Mouse (Mus musculus) left cerebral cortex, adult 9 months (tissue): Measurements from ENCODE around the gene Mrc2.
A peak's percentile ranks its signal among the peaks of the same experiment; 100 is the strongest.

Experiments used
- DNase-seq, 2 experiments: peaks; one replicate each; pipeline ENCODE4 v3.0.0; 2022; ENCODE audit warnings: low spot score in 2 of 2

Mrc2 gene

DNA sequence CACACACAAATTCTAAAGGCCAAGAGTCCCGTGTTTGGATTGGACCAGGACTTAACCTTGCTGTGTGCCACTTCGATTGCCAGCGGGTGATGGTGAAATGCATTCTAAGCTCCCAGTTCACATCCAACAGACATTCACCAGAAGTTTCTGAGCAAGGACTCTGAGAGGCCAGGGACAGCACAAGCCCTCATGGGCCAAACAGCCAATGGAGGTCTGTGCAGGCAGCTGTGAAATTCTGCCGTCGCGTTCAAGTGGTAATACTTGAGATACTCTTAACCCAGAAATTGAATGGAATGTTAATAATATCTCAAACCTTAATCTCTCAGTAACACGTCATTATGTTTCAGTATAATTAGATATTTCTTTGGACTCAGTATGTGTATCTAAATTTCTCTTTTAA is 17.8 kb downstream of the Mrc2 start:
- DNase-seq, result no peak

DNA sequence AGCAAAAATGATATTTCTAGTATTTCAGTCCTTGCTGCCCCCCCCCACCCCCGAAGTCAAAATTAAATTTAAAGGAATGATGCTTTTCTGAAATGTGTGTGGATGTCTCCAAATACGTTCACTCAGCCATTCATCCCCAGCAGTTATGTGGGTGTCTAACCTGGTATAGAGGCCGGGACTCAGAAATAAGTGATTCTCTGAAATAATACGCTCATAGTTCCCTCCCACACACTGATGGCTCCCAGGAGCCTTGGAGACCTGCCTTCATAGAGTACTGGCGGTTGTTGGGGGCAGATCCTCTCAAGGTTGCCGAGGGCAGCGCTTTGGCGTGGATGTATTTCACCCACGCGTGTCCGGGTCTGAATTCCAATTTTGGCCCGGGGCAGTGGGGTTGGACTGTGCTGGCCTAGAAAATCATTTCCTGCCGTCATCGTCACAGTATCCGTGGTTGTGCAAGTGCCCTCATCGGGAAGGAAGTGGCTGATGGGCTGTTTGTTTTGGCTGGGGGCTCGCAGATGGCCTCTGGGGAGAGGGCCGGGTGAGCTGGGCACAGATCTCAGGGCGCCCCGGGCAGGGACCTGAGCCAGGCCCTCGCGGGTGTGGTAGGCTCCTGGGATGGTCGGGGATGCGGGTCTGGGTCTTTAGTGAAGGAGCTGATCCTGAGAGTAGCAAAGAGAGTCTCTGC is 19.0 kb downstream of the Mrc2 start:
- peak in 1 of 2 experiments; percentile 34 for DNase-seq

DNA sequence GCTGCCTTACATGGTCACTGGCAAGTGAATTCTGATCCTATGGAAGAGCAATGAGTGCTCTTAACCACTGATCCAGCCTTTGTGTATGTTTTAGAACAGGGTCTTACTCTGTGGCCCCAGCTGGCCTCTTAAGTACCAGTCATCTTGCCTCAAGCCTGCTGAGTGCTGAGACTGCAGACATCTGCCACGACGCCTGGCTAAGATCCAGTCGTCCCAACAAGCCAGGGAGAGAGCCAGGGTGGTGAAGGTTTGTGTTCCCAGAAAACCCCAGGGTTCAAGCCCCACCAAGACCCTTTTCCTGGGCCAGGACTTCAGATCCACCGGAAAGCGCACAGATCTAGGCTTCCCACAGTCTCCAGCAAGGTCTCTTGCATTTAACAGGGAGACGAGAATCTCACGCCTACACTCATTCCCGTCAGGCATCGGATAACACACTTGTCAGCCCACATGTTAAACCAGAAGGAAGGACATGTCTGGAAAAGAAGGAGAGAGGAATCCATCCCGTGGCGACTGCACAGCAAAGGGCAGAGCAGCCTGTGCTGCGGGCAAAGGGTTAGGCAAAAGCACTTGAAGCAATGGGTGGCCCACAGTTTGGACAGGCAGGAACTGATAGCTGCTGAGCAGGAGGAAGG is 20.0 kb downstream of the Mrc2 start:
- DNase-seq, result peak in 1 of 2 experiments; percentile 25

DNA sequence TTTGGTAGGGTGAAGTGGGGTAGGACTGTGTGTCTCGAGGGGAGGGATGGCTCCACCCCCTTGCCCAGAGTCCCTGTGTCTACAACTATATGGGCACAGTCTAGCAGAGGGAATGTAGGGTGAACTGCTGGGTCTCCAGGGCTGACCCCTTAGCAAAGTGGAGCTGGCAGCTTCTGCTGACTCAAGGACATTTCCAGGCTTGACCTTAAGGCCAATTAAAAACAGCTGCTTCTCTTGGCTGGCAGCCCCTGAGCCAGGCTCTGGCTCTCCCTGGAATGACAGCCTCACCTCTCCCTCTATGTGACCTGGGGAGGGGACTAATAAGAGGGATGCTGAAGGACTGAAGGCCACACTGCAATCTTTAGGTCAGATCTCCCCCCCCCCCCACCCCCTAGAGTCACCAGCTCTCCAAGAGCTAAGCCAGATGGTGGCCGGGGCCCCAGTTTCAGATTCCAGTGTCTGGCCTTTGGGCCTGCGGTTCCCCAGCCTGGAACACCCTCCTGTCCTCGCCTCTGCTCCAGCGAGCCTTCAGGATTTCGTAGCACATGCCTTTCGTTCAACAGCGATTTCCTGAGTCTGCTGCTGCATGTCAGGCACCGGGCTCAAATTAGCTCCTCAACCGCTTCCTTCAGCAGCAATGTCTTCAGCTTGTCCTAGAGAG is 20.7 kb downstream of the Mrc2 start:
- DNase-seq, result peak in 1 of 2 experiments; percentile 29

DNA sequence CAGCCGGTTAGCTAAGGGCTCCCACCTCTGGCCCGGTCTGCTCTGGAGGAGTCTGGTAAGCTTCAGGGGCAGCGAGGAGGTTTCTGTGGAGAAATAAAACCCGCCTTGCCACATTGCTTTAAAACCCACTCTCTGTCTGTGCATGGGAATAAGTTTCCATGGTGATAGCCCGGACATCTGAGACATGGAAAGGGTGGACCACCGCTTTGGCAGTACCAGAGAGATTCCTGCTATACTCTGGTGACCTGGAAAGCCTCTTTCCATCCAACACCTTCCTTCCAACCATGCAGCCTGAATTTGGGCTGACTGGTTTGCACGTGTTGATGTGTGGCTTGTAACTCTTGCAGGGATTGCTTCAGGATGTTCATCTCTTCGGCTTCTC is 21.2 kb downstream of the Mrc2 start:
- DNase-seq, result no peak

DNA sequence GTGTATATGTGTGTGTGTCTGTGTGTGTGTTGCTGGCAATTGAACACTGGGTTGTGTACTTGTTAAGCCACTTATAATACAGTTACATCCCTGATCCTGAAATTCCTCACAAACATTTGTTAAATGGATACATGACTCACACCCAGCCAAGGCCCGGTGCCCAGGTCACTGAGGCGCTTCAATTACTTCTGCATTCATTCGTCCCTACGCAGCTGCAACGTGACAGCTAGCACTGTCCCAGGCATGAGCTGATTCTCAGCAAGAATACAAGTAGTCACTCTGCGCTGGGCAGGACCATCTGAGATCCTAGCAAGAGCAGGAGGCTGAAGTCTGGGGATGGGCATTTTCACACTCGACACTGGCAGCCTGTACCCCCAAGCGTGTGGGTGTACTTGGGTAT is 22.9 kb downstream of the Mrc2 start:
- no peak for DNase-seq

DNA sequence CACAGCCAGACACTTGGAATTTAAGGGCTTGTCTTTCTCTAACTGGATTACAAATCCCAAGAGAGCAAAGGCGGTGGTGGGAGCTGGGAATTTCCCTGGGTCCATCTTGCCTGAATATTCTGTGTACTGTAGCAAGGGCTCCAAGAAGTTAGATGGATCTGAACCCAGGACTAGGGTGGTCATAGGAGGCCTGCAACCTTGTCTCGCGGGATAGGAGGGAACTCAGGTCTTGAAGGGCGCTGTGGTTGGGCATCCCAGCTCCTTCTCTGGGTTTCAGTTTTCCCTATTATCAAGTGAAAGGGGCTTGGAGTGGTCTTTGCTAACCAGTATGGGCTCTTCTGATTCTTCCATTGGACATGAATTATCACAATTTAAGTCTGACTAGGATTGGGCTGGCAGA is 23.7 kb downstream of the Mrc2 start:
- DNase-seq, result no peak

DNA sequence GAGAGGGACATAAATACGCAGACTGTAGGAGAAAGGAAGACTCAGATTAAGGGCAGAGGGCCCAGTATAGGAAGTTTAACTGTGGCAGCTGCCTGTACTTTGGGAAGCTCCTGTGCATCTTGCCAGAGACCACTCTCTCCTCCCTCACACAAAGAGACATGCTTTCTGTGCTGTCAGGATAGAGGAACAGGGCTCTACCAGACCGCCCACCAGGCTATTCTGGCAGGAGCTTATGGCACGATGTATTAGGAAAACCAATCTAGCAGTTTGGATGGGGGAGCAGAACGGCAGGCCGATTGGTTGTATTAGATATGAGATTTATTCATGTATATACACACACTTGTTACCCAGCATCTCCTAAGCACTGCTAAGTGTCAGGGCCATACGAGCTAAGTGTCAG is 25.3 kb downstream of the Mrc2 start:
- DNase-seq, result no peak

DNA sequence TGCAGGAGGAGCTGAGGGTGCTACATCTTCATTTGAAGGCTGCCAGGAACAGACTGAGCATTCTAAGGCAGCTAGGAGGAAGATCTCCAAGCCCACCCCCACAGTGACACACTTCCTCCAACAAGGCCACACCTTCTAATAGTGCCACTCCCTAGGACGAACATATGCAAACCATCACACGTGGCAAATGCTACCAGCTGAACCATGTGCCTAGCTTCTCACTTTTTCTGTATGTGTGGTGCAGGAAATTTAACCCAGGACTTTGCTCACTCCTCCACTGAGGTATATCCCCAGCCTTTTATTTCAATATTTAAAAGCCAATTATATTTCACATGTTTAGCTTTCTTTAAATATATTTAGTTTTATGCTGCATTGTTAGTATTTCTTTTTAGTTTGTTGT is 28.6 kb downstream of the Mrc2 start:
- DNase-seq, result no peak

DNA sequence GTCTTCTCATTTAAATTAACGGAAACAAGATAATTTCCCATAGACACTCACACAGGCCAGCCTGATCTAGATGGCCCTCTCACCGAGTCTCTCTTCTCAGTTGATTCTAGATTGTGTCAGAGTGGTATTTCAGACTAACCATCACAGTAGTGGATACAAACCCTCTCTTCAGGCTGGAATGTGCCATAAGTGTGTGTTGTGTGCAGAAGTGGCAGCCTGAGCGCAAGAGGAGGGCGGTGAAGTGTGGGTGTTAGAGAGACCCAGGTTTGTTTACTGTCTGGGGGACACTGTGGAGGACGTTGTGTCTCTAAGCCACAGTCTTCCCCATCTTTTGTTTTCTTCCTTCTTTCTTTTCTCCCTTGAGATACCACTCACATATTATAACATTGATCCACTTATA is 31.1 kb downstream of the Mrc2 start:
- no peak for DNase-seq

DNA sequence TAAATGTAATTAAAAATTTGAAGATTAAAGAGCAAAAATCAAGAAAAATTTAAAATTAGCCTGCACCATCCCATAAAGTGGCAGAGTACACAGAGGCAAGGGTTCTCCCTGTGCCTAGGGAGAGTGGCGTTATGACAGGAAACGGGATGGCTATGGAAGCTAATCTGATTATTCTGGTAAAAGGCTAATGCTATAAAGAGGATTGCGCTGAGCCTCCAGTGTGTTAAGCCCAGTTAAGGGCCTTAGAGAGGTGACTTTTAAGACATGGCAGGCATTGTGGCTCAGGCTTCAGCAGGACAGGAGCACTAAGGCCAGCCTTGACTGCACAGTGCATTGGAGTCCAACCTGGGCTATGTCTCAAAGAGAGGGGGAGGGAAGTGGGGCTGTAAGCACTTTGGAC is 34.7 kb downstream of the Mrc2 start:
- DNase-seq, result no peak

DNA sequence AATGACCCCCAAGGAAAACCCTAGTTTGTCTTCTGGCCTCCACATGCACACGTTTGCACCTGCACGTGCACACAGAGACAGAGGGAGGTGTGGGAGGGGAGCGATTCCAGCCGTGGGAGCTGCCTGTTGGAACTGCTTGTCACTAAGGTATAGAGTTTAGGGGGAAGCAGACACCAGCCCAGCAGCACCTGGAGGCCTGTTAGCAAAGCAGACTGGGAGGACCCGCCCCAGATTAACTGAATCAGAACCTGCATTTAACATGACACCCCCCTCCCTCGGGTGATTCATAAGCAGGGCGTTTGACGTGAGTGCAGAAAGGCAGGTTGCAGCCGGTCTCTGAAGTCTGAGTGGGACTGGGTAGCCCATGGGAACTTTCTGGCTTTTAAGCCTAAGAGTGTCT is 37.5 kb downstream of the Mrc2 start:
- DNase-seq, result no peak

DNA sequence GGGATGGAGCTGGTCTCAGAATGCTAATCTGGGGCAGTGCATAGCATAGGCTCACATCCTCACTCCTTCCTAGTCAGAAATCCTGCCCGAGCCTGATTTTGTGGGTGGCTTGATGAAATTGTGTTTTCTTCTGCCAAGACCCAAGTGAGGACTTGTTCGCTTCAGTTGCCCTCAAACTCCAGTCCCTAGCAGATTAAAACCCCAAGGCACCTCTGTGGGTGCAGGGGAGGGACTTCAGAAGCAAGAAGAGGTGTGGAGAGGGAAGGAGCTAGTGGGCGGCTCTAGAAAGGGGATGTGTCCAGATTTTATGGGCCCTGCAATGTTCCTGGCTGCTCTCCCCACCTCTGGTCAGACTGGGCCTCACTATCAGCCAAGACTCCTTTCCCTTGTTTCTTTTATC is 38.7 kb downstream of the Mrc2 start:
- no peak for DNase-seq

DNA sequence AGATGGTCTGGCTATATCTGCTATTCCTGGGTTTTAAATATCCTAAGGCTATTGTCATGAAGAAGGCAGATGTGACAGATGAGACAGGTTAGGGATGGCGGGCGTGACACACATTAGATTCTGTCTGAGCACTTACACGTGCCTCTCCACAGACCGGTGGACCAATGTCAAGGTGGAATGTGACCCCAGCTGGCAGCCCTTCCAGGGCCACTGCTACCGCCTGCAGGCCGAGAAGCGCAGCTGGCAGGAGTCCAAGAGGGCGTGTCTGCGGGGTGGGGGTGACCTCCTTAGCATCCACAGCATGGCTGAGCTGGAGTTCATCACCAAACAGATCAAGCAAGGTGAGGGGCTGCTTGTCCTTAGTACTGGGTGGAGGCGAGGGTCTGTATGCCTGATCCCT is 39.3 kb downstream of the Mrc2 start:
- DNase-seq, result no peak

DNA sequence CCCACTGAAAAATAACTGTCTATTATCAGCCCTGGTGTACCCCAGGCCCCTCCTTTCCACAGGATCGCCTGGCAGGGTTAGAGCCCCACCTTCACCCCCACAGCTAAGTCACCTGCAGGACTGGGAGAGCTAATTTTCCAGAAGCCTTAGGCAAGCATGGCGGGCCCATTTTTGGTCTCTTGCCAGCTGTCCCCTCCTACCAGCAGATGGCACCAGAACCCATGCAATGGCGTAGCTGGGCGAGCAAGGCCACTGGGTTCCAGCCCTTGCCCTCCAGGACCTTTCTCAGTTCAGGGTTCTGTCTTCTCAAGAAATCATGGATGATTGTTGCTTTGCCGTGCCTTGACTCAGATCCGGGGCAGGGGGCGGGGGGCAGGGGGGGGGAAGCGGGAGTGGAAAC is 40.0 kb downstream of the Mrc2 start:
- DNase-seq, result peak in 1 of 2 experiments; percentile 71

DNA sequence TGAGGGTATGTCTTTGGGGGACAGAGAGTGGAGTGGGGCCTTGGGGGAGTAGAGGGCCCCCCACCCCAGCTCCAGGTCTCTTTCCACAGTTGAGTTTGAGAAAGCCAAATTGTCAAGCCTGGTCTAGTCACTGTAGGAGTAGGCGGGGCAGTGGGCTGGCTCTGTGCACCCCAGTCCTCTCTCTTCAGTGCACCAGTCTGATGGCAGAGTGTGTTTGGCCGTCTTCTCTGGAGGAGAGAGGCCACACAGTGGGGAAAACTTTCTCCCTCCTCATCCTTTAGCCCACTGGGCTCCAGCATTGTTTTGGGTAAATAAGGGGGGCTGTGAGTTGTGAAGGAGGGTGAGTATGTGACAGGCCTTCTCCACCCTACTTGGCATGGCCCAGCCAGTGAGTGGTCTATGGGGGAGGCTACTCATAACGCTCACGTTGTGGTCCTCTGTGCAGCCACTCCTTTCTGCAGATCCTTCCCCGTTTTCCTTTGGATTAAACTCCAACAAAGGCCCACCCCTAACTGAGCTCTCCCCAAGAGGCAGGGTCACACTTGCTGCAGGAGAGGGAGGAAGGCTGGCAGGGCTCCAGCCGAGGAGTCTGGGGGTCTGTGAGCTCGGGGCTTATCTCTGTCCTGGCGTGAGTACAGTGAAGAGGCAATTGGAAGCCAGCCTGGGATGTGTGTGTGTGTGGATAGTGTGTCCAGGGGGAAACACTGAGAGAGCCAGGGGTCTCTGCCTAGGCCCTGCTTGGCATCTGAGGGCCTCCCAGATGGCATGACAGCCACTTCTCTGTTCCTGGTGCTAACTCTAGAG is 41.6 kb downstream of the Mrc2 start:
- no peak for DNase-seq

DNA sequence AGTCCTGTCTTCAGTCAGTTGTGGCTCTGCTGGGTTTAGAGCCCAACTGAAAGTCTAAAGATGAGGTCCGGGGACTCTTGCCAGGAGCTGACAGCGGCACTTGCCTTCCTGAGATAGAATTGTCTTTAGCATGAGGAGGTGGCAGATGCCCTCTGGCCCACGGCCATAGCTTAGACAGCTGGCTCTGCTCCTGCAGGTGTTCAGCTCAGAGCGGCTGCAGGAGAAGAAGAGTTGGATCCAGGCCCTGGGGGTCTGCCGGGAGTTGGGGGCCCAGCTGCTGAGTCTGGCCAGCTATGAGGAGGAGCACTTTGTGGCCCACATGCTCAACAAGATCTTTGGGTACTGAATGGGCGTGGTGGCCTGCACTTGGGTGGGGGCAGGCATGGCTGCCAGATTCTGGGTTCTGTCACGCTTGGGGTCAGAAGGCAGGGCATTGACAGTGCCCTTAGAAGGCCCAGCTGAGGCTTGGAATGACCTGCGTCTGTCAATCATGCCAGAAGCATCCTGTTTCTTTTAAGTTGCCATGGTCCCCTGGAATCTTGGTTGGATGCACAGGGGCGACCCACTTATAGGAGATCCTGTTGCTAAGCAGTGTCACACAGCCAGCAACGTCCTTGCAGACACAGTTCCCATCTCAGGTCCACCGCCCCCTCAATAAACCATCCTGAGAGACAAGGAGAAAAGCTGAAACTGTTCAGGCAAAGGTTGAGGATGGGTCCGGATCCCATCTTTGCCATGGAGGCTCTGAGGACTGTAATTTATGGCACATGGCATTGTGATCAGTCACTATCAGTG is 46.4 kb downstream of the Mrc2 start:
- DNase-seq, result no peak

DNA sequence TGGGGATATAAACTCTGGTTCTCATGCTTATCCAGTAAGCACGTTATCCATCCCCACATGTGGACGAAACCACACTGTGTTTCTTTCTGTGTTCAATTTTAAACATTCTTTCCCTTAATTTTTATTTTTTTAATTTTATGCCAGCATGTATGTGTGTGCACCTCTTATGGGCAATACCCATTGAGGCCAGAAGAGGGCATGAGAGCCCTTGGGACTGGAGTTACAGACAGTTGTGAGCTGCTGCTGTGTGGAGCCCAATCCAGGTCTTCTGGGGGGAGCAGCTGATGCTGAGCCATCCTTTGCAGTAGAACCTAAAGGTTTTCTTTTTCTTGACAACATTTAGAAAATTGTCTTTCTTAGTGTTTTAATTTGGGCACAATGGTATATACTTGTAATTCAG is 52.8 kb downstream of the Mrc2 start:
- no peak for DNase-seq

DNA sequence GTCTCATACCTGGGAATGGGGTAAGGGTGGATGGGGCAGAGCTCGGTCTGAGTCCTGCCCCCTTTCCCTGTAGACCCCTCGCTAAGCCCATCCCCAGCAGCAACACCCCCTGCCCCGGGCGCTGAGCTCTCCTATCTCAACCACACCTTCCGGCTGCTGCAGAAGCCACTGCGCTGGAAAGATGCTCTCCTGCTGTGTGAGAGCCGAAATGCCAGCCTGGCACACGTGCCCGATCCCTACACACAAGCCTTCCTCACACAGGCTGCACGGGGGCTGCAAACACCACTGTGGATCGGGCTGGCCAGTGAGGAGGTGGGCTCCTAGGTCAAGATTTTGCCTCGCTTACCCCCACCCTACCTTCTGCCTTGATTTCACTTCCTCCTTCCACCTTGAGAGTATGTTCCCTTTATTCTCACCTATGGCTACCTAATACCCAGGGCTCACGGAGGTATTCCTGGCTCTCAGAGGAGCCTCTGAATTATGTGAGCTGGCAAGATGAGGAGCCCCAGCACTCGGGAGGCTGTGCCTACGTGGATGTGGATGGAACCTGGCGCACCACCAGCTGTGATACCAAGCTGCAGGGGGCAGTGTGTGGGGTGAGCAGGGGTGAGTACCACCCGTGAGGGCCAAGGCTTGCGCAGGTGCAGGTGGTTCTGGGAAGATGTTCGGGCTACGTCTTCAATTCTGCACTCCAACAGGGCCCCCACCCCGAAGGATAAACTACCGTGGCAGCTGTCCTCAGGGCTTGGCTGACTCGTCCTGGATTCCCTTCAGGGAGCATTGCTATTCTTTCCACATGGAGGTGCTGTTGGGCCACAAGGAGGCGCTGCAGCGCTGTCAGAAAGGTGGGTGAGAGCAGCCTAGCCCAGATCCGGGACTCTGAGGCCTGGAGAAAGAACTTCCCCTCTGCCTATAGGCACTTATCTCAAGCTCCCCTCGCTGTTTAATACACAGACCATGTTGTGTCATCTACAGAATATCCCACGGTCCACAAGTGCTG is 55.0 kb downstream of the Mrc2 start:
- DNase-seq, result peak; percentile 64 to 91

DNA sequence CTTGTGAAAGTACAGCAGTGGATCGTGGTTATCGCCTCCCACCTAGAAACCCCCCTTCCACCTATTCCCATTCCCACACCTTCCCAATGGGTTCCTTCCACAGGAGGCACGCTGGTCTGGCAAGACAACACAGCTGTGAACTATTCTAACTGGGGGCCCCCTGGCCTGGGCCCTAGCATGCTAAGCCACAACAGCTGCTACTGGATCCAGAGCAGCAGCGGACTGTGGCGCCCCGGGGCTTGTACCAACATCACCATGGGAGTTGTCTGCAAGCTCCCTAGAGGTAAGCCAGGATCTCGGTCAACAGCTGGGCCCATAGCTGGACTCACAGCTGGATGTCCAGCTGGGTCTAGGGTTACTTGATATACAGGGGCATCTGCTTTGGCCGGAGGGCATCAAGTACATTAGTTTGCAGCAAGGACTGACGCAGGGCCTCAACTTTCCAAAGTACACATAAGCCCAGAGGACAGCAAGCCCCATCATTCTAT is 56.1 kb downstream of the Mrc2 start:
- no peak for DNase-seq
